Mouse (Mus musculus): ENCODE results near the gene Gng2. TPM values are rescaled to one million over a fixed set of nuclear protein-coding genes. Genes with fewer than 3 reads are reported as not detected.

Gene Gng2
- polyA plus RNA-seq, 1 experiment = 9.9 TPM

DNA sequence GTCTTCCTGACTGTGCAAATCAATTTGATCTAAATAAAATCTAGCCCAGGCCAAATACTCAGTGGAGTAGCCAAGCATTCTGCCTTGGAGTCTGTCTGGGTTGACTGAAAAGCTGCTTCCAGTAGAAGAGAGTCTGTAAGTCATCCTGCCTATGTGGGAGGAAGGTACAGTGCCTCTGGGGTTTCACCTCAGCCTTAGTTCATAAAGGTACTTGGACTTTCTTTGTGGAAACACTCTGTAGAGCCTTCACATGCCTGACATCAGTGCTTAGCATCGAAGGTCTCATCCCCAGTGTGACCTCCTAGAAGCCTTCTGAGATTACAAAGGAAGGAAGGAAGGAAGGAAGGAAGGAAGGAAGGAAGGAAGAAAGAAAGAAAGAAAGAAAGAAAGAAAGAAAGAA, 7.9 kb downstream of the Gng2 start:
- Histone ChIP-seq H3K36me3 (ENCODE audit: control insufficient read depth, insufficient read depth, low read length) (no peaks in the 10 kb centered on the region), H3K4me3 (ENCODE audit: low read depth, low read length) (no peak overlapping the region), H3K4me1 (ENCODE audit: control insufficient read depth, insufficient read depth, insufficient read length, low read length) (peaks cover 5% of the 10 kb centered on the region; the same call in 1 of the 2 replicates), H3K27me3 (ENCODE audit: control insufficient read depth, insufficient read depth, low read length) (no peaks in the 10 kb centered on the region), H3K27ac (ENCODE audit: insufficient read depth, low read depth, low read length) (no peak overlapping the region)
- WGBS = 75% methylated on average over 1 of the region's 1 CpGs
- TF ChIP-seq POLR2A (IDR thresholded peaks at IDR 0.05; ENCODE audit: low read depth, low read length) = no peak
- no peak for TF ChIP-seq CTCF (IDR thresholded peaks at IDR 0.05; ENCODE audit: extremely low read depth, insufficient read length, insufficient replicate concordance, low read depth, low read length)

DNA sequence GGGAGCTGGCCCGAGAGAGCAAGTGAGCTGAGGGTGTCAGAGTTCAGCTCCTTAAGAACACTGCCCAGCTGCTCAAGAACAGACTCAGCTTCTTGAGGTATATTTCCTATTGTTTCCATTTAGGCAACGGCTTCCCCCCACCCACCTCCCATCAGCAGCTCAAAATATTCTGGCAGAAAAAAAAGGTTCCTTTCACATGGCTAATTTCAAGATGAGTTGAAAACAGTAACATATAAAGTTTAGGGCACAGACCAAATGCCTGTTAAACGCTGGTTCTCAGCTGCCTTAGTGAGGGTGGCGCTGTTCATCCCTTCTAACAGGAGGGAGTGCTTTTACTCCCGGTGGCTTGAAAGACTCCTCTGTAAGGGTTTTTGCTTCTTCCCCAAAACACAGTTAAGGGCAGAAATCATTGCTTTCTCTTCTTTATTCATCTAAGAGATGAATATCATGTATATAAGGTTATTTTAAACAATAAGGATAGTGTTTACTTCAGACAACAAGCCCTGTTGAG, 8.4 kb downstream of the Gng2 start:
- Histone ChIP-seq H3K27ac (ENCODE audit: insufficient read depth, low read depth, low read length) (peak overlapping the region; percentile 67), H3K27me3 (ENCODE audit: control insufficient read depth, insufficient read depth, low read length) (no peaks in the 10 kb centered on the region), H3K36me3 (ENCODE audit: control insufficient read depth, insufficient read depth, low read length) (no peaks in the 10 kb centered on the region), H3K4me3 (ENCODE audit: low read depth, low read length) (no peak overlapping the region), H3K4me1 (ENCODE audit: control insufficient read depth, insufficient read depth, insufficient read length, low read length) (peaks cover 3% of the 10 kb centered on the region; the same call in 1 of the 2 replicates)
- no peak for TF ChIP-seq POLR2A (IDR thresholded peaks at IDR 0.05; ENCODE audit: low read depth, low read length)
- no peak for TF ChIP-seq CTCF (IDR thresholded peaks at IDR 0.05; ENCODE audit: extremely low read depth, insufficient read length, insufficient replicate concordance, low read depth, low read length)
- 61% methylated on average over 5 of the region's 5 CpGs for WGBS

DNA sequence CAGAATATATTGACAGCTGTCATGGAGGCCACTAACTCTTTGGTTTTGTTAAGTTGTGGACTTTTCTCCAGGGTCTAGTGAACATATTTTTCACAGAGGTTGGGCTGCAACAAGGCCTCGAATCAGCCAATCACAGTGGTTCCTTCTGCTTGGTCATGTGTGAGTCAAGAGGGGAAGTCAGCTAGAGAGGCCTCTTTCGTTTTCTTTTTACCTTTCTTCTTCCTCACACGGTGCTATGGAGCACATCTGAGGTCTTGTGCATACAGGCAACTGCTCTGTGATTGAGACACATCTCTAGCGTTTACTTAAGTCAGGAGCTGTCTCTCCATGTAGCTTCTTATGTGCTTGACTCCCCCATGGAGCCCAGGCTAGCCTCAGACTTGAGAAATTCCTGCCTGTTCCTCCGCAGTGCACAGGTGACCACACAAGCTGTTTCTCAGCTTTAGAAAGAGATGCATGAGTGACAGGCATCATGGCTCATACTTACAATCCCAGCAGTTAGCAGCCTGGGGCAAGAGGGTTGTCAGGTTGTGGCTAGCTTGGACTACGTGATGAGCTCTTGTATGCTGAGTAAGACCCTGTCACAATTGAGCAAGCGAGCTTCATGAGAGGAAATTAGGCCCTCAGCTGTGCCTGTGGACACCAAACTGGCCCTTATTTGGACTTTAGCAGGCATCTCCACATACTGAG, 9.0 kb downstream of the Gng2 start:
- H3K4me3 ChIP-seq (ENCODE audit: low read depth, low read length) = no peak overlapping the region
- no peaks in the 10 kb centered on the region for H3K36me3 ChIP-seq (ENCODE audit: control insufficient read depth, insufficient read depth, low read length)
- TF ChIP-seq CTCF (IDR thresholded peaks at IDR 0.05; ENCODE audit: extremely low read depth, insufficient read length, insufficient replicate concordance, low read depth, low read length) (no peak), POLR2A (IDR thresholded peaks at IDR 0.05; ENCODE audit: low read depth, low read length) (no peak)
- H3K4me1 ChIP-seq (ENCODE audit: control insufficient read depth, insufficient read depth, insufficient read length, low read length) = peaks cover 3% of the 10 kb centered on the region; the same call in 1 of the 2 replicates
- H3K27me3 ChIP-seq (ENCODE audit: control insufficient read depth, insufficient read depth, low read length) = no peaks in the 10 kb centered on the region
- H3K27ac ChIP-seq (ENCODE audit: insufficient read depth, low read depth, low read length) = peak overlapping the region; percentile 67
- 70% methylated on average over 7 of the region's 7 CpGs for WGBS

DNA sequence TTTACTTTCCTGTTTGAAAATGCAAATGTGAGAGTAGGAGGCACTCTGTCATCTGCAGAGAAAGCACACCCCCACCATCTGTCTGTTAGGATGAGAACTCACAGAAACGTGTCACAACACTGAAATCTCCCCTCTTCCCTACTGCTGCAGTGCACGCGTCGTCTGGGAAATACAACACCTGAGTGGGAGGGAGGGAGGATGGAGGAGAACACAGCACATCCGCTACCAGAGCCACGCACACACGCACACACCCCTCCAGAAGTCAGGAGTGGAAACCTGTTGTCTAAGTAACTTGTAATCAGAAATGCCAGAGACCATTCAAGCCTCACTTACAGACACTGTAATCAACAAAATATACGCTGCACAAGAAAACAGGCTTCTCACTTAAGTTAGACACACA, 9.9 kb downstream of the Gng2 start:
- H3K27ac ChIP-seq (ENCODE audit: insufficient read depth, low read depth, low read length) = no peak overlapping the region
- H3K36me3 ChIP-seq (ENCODE audit: control insufficient read depth, insufficient read depth, low read length) = no peaks in the 10 kb centered on the region
- H3K4me1 ChIP-seq (ENCODE audit: control insufficient read depth, insufficient read depth, insufficient read length, low read length) = peaks cover 3% of the 10 kb centered on the region; the same call in 1 of the 2 replicates
- TF ChIP-seq POLR2A (IDR thresholded peaks at IDR 0.05; ENCODE audit: low read depth, low read length) (no peak), CTCF (IDR thresholded peaks at IDR 0.05; ENCODE audit: extremely low read depth, insufficient read length, insufficient replicate concordance, low read depth, low read length) (no peak)
- no peak overlapping the region for H3K4me3 ChIP-seq (ENCODE audit: low read depth, low read length)
- no peaks in the 10 kb centered on the region for H3K27me3 ChIP-seq (ENCODE audit: control insufficient read depth, insufficient read depth, low read length)
- 80% methylated on average over 8 of the region's 8 CpGs for WGBS

DNA sequence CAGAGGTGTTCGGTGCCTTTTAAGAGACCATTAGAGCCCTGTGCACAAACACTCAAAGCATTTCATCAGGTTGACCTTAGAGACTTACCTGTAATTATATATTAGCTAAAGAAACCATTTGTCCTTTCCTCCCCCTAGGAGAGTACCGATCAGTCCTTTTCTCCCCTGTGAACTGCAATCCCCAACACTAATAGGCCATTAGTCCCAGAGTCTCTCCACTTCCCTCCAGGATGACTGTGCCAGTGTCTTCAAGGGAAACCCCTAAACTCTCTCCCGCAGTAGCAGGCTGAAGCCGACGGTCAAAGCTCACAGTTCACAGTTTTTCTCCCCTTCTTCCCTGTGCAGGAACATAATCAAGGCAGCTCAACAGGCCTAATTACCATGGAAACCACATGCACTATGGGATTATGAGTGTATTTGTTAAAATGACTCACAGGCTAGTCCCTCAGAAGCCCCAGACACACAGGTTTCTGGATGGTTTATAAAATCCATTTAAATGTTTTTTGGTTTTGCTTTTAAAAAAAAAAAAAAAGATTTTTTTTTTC, 13.4 kb downstream of the Gng2 start:
- no peaks in the 10 kb centered on the region for H3K36me3 ChIP-seq (ENCODE audit: control insufficient read depth, insufficient read depth, low read length)
- peaks cover 3% of the 10 kb centered on the region; the same call in 1 of the 2 replicates for H3K4me1 ChIP-seq (ENCODE audit: control insufficient read depth, insufficient read depth, insufficient read length, low read length)
- H3K27me3 ChIP-seq (ENCODE audit: control insufficient read depth, insufficient read depth, low read length) = no peaks in the 10 kb centered on the region
- WGBS = 26% methylated on average over 5 of the region's 5 CpGs
- H3K4me3 ChIP-seq (ENCODE audit: low read depth, low read length) = no peak overlapping the region
- no peak overlapping the region for H3K27ac ChIP-seq (ENCODE audit: insufficient read depth, low read depth, low read length)
- TF ChIP-seq CTCF (IDR thresholded peaks at IDR 0.05; ENCODE audit: extremely low read depth, insufficient read length, insufficient replicate concordance, low read depth, low read length) (no peak), POLR2A (IDR thresholded peaks at IDR 0.05; ENCODE audit: low read depth, low read length) (no peak)

DNA sequence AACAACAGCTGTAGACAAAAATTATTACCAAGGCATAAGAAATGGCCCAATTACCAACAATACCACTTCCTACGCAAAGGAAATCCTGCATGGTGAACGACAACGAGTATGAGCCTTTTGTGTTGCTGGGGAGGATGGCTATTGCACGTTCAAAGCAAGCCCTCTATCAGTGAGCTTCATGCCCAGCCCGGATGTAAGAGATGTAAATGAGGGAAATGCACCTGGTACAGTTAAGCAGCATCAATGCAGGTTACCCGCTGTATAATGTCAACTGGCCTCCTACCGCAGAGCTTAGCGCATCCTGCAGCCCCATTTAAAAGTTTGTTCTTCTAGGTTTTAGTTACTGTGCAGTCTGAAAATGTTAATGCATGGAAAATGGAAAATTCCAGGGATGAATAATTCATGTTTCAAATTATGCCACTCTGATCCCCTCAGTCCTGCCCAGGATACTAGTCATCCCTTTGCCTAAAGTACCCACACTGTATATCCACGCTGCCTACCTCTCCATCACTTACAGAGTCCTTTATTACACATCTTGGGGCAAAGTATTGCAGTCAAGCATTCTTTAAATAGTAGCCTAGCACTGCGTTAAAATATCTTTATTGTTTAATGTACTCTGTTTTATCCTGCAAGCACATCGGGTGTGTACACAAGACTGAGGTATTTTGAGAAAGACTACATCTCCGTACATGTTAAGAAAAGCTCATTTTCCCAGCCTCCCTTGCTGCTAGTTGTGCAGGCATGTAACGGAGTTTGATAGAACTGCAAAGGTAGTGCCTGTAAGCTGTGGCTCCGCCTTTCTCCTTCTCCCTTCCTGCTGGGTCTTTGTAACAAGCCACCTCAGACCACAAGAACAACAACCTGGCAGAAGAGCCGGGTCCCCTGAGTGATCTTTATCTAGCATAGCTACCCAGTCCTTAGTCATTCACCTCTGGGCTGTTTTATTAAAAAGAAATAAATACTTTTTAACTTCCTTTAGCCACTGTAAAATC, 15.2 kb downstream of the Gng2 start:
- 73% methylated on average over 15 of the region's 15 CpGs for WGBS
- H3K27ac ChIP-seq (ENCODE audit: insufficient read depth, low read depth, low read length) = no peak overlapping the region
- H3K36me3 ChIP-seq (ENCODE audit: control insufficient read depth, insufficient read depth, low read length) = no peaks in the 10 kb centered on the region; the same call in 1 of the 2 replicates
- H3K4me1 ChIP-seq (ENCODE audit: control insufficient read depth, insufficient read depth, insufficient read length, low read length) = peaks cover 2% of the 10 kb centered on the region; the same call in 1 of the 2 replicates
- H3K27me3 ChIP-seq (ENCODE audit: control insufficient read depth, insufficient read depth, low read length) = no peaks in the 10 kb centered on the region
- no peak for TF ChIP-seq CTCF (IDR thresholded peaks at IDR 0.05; ENCODE audit: extremely low read depth, insufficient read length, insufficient replicate concordance, low read depth, low read length)
- no peak for TF ChIP-seq POLR2A (IDR thresholded peaks at IDR 0.05; ENCODE audit: low read depth, low read length)
- no peak overlapping the region for H3K4me3 ChIP-seq (ENCODE audit: low read depth, low read length)

All from small intestine, adult 2 months (tissue).